Comparison of ENCODE assay signal across 11 mouse cellular contexts in the genomic region with DNA sequence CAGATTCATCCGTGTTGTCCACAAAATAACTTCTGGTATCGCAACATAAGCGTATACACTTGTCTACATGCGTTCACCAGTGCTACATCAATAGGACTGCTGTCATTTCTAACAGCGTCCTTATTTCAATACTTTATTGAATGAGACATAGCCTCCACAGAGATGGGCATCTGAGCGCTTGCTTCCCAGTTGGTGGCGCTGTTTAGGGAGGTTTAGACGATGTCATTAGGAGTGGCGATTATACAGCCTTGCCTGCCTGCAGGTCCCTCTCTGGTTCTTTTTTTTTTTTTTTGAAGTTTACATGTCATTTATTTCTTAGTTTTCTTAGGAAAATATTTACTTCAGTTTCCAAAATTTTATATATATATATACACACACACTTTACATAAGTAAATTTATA. TPM values are rescaled to one million over a fixed set of nuclear protein-coding genes. Genes with fewer than 3 reads are reported as not detected.
DNase-seq lines count a peak whose midpoint lies in the region; ATAC-seq lines count a peak whose summit lies in the region.
"Had no signal": no experiment of that assay in that cellular context is flagged by ENCODE, and none has a peak within 500 bp of the region (broad histone marks: within the 10 kb centered on the region; RNA-seq: fewer than 3 reads in every experiment).

No protein-coding gene starts in this region.

- no peak overlapping the region for H3K27ac ChIP-seq in hindbrain, embryonic 14.5 days
- H3K27ac ChIP-seq in hindbrain, embryonic 13.5 days, result no peak overlapping the region
- no peak overlapping the region for H3K27ac ChIP-seq in midbrain, embryonic 14.5 days (replicated peaks; ENCODE audit: low read depth, low read length)
- no peak overlapping the region for H3K27ac ChIP-seq in midbrain, embryonic 13.5 days
- H3K27ac ChIP-seq in intestine, embryonic 16.5 days (ENCODE audit: low read length), result no peak overlapping the region

- H3K9me3 ChIP-seq in hindbrain, embryonic 14.5 days (ENCODE audit: control insufficient read depth, low read length), result no peaks in the 10 kb centered on the region
- H3K9me3 ChIP-seq in hindbrain, embryonic 13.5 days, result no peaks in the 10 kb centered on the region
- H3K9me3 ChIP-seq in midbrain, embryonic 14.5 days (ENCODE audit: control insufficient read depth, low read length), result no peaks in the 10 kb centered on the region
- H3K9me3 ChIP-seq in midbrain, embryonic 13.5 days, result no peaks in the 10 kb centered on the region
- no peaks in the 10 kb centered on the region for H3K9me3 ChIP-seq in intestine, embryonic 16.5 days (ENCODE audit: control insufficient read depth, low read length)
- H3K9me3 ChIP-seq: heart, embryonic 12.5 days had no signal

- H3K9ac ChIP-seq in hindbrain, embryonic 14.5 days, result no peak overlapping the region
- no peak overlapping the region for H3K9ac ChIP-seq in hindbrain, embryonic 13.5 days
- no peak overlapping the region for H3K9ac ChIP-seq in midbrain, embryonic 14.5 days (replicated peaks; ENCODE audit: low read length)
- no peak overlapping the region for H3K9ac ChIP-seq in midbrain, embryonic 13.5 days (replicated peaks)
- no peak overlapping the region for H3K9ac ChIP-seq in intestine, embryonic 16.5 days (ENCODE audit: low read depth, low read length)
- H3K9ac ChIP-seq: heart, embryonic 12.5 days had no signal

- H3K4me1 ChIP-seq in hindbrain, embryonic 14.5 days (replicated peaks; ENCODE audit: control insufficient read depth, insufficient read depth, low read length), result no peaks in the 10 kb centered on the region
- no peaks in the 10 kb centered on the region for H3K4me1 ChIP-seq in hindbrain, embryonic 13.5 days (replicated peaks)
- no peaks in the 10 kb centered on the region for H3K4me1 ChIP-seq in midbrain, embryonic 14.5 days (ENCODE audit: control insufficient read depth, insufficient read depth, low read length)
- no peaks in the 10 kb centered on the region for H3K4me1 ChIP-seq in midbrain, embryonic 13.5 days (replicated peaks)
- H3K4me1 ChIP-seq in intestine, embryonic 16.5 days (ENCODE audit: control insufficient read depth, insufficient read depth, low read length), result no peaks in the 10 kb centered on the region

- no peaks in the 10 kb centered on the region for H3K27me3 ChIP-seq in hindbrain, embryonic 14.5 days (ENCODE audit: control insufficient read depth, insufficient read depth, low read length)
- H3K27me3 ChIP-seq in hindbrain, embryonic 13.5 days, result no peaks in the 10 kb centered on the region
- no peaks in the 10 kb centered on the region for H3K27me3 ChIP-seq in midbrain, embryonic 14.5 days (ENCODE audit: control insufficient read depth, insufficient read depth, low read length)
- no peaks in the 10 kb centered on the region for H3K27me3 ChIP-seq in midbrain, embryonic 13.5 days
- no peaks in the 10 kb centered on the region for H3K27me3 ChIP-seq in intestine, embryonic 16.5 days (replicated peaks; ENCODE audit: control insufficient read depth, insufficient read depth, low read length)
- H3K27me3 ChIP-seq: heart, embryonic 12.5 days had no signal

- ATAC-seq in hindbrain, embryonic 14.5 days (ENCODE audit: low FRiP score), result no peak
- ATAC-seq in hindbrain, embryonic 13.5 days (ENCODE audit: low FRiP score), result no peak
- ATAC-seq in midbrain, embryonic 14.5 days (ENCODE audit: low FRiP score, low TSS enrichment), result no peak
- no peak for ATAC-seq in midbrain, embryonic 13.5 days
- ATAC-seq in erythroblast, adult 5-6 weeks (replicated peaks; ENCODE audit: low FRiP score, poor library complexity, severe bottlenecking), result no peak
- no peak for ATAC-seq in intestine, embryonic 16.5 days

- no peak overlapping the region for H3K4me3 ChIP-seq in hindbrain, embryonic 14.5 days (replicated peaks; ENCODE audit: low read length)
- H3K4me3 ChIP-seq in hindbrain, embryonic 13.5 days, result no peak overlapping the region
- H3K4me3 ChIP-seq in midbrain, embryonic 14.5 days (replicated peaks; ENCODE audit: low read depth, low read length), result no peak overlapping the region
- H3K4me3 ChIP-seq in midbrain, embryonic 13.5 days (replicated peaks), result no peak overlapping the region
- H3K4me3 ChIP-seq in intestine, embryonic 16.5 days (ENCODE audit: low read length), result no peak overlapping the region
- H3K4me3 ChIP-seq: erythroblast, embryonic 14.5 days; heart, embryonic 12.5 days had no signal

- peaks cover 45% of the 10 kb centered on the region for H3K36me3 ChIP-seq in hindbrain, embryonic 14.5 days (replicated peaks; ENCODE audit: control insufficient read depth, insufficient read depth)
- H3K36me3 ChIP-seq in hindbrain, embryonic 13.5 days, result peaks cover 44% of the 10 kb centered on the region
- peaks cover 43% of the 10 kb centered on the region for H3K36me3 ChIP-seq in midbrain, embryonic 14.5 days (ENCODE audit: control insufficient read depth, insufficient read depth, low read length)
- H3K36me3 ChIP-seq in midbrain, embryonic 13.5 days, result peaks cover 47% of the 10 kb centered on the region
- peaks cover 5% of the 10 kb centered on the region for H3K36me3 ChIP-seq in intestine, embryonic 16.5 days (ENCODE audit: control insufficient read depth, insufficient read depth, low read length)

- H3K4me2 ChIP-seq in hindbrain, embryonic 14.5 days (replicated peaks), result no peak overlapping the region
- H3K4me2 ChIP-seq in hindbrain, embryonic 13.5 days, result no peak overlapping the region
- H3K4me2 ChIP-seq in midbrain, embryonic 14.5 days (ENCODE audit: low read length), result no peak overlapping the region
- no peak overlapping the region for H3K4me2 ChIP-seq in midbrain, embryonic 13.5 days (replicated peaks)
- no peak overlapping the region for H3K4me2 ChIP-seq in intestine, embryonic 16.5 days (ENCODE audit: low read depth, low read length)
- H3K4me2 ChIP-seq: heart, embryonic 12.5 days had no signal

- WGBS in hindbrain, embryonic 14.5 days, result 75% methylated on average over 9 of the region's 9 CpGs
- 74% methylated on average over 9 of the region's 9 CpGs for WGBS in hindbrain, embryonic 13.5 days
- 78% methylated on average over 9 of the region's 9 CpGs for WGBS in midbrain, embryonic 14.5 days
- 78% methylated on average over 9 of the region's 9 CpGs for WGBS in midbrain, embryonic 13.5 days
- WGBS in intestine, embryonic 16.5 days, result 78% methylated on average over 9 of the region's 9 CpGs

- peak; percentile 42 for DNase-seq in hindbrain, embryonic 14.5 days (ENCODE audit: low spot score)
- DNase-seq in midbrain, embryonic 14.5 days, result peak; percentile 46
- peak; percentile 20 for DNase-seq in NIH3T3 (ENCODE audit: low read depth)
- peak; percentile 7 for DNase-seq in lung, postnatal 36 days
- DNase-seq: cerebellum, adult 11-12 months had no signal

RNA-seq across cellular contexts. Expression of gene Trmt1l, which starts 32.9 kb away (rescaled TPM):
- 41.6 and 44.0 TPM in 2 replicates for polyA plus RNA-seq in hindbrain, embryonic 14.5 days (2014; fragmentation: Nextera tagmentation; extraction: Ambion mirVana)
- polyA plus RNA-seq in hindbrain, embryonic 13.5 days (2015; fragmentation: Nextera tagmentation; extraction: Ambion mirVana), result 49.9 and 51.3 TPM in 2 replicates
- polyA plus RNA-seq in midbrain, embryonic 14.5 days (2014; fragmentation: Nextera tagmentation; extraction: Ambion mirVana), result 31.1 and 42.8 TPM in 2 replicates
- 51.8 and 56.0 TPM in 2 replicates for polyA plus RNA-seq in midbrain, embryonic 13.5 days (2015; fragmentation: Nextera tagmentation; extraction: Ambion mirVana)
- 16.7 and 18.1 TPM in 2 replicates for total RNA-seq in erythroblast, adult 5-6 weeks (2015; ENCODE audit: low replicate concordance)
- 16.6 and 19.8 TPM in 2 replicates for total RNA-seq in erythroblast, adult 5-6 weeks (2017; ENCODE audit: low replicate concordance)
- 35.7 and 37.2 TPM in 2 replicates for polyA plus RNA-seq in intestine, embryonic 16.5 days (2015; fragmentation: Nextera tagmentation; extraction: Ambion mirVana)

RNA-seq across cellular contexts. Expression of gene Swt1, which starts 33.0 kb away (rescaled TPM):
- polyA plus RNA-seq in hindbrain, embryonic 14.5 days (2014; fragmentation: Nextera tagmentation; extraction: Ambion mirVana), result 15.1 and 20.2 TPM in 2 replicates
- 20.6 and 22.7 TPM in 2 replicates for polyA plus RNA-seq in hindbrain, embryonic 13.5 days (2015; fragmentation: Nextera tagmentation; extraction: Ambion mirVana)
- 19.9 and 20.3 TPM in 2 replicates for polyA plus RNA-seq in midbrain, embryonic 14.5 days (2014; fragmentation: Nextera tagmentation; extraction: Ambion mirVana)
- polyA plus RNA-seq in midbrain, embryonic 13.5 days (2015; fragmentation: Nextera tagmentation; extraction: Ambion mirVana), result 21.4 and 27.8 TPM in 2 replicates
- 120 and 152 TPM in 2 replicates for total RNA-seq in erythroblast, adult 5-6 weeks (2015; ENCODE audit: low replicate concordance)
- total RNA-seq in erythroblast, adult 5-6 weeks (2017; ENCODE audit: low replicate concordance), result 119 and 130 TPM in 2 replicates
- 30.9 and 31.9 TPM in 2 replicates for polyA plus RNA-seq in intestine, embryonic 16.5 days (2015; fragmentation: Nextera tagmentation; extraction: Ambion mirVana)

RNA-seq across cellular contexts. Expression of gene Rnf2, which starts 39.5 kb away (rescaled TPM):
- 117 and 124 TPM in 2 replicates for polyA plus RNA-seq in hindbrain, embryonic 14.5 days (2014; fragmentation: Nextera tagmentation; extraction: Ambion mirVana)
- polyA plus RNA-seq in hindbrain, embryonic 13.5 days (2015; fragmentation: Nextera tagmentation; extraction: Ambion mirVana), result 120 and 123 TPM in 2 replicates
- 137 and 151 TPM in 2 replicates for polyA plus RNA-seq in midbrain, embryonic 14.5 days (2014; fragmentation: Nextera tagmentation; extraction: Ambion mirVana)
- 122 and 138 TPM in 2 replicates for polyA plus RNA-seq in midbrain, embryonic 13.5 days (2015; fragmentation: Nextera tagmentation; extraction: Ambion mirVana)
- 7.9 and 13.4 TPM in 2 replicates for total RNA-seq in erythroblast, adult 5-6 weeks (2015; ENCODE audit: low replicate concordance)
- total RNA-seq in erythroblast, adult 5-6 weeks (2017; ENCODE audit: low replicate concordance), result 11.9 and 13.2 TPM in 2 replicates
- polyA plus RNA-seq in intestine, embryonic 16.5 days (2015; fragmentation: Nextera tagmentation; extraction: Ambion mirVana), result 56.3 and 59.2 TPM in 2 replicates
